Mouse (Mus musculus) hindbrain, postnatal 0 days (tissue): Measurements from ENCODE around the gene C1qtnf3. TPM values are rescaled to one million over a fixed set of nuclear protein-coding genes. Genes with fewer than 3 reads are reported as not detected.

Experiments
- ATAC-seq: fragments of 200-750 bp; cut with Nextera tagmentation; 2 replicates; pipeline ENCODE4 v1.8.0; 2017; ENCODE audit warnings: mild to moderate bottlenecking, moderate TSS enrichment, moderate library complexity
- DNase-seq: peaks from one replicate; pipeline ENCODE4 v3.0.0-alpha.2; 2015; ENCODE audit warnings: low spot score
- H3K27ac ChIP-seq: fragments of 300-500 bp; sonication (generic); 2 replicates; pipeline ENCODE4 v1.5.1; 2014; ENCODE audit warnings: mild to moderate bottlenecking
- H3K27me3 ChIP-seq: fragments of 300-500 bp; sonication (generic); 2 replicates; pipeline ENCODE4 v1.6.1; 2014; ENCODE audit warnings: low read length, mixed read lengths; ENCODE audit not compliant: insufficient read depth
- H3K36me3 ChIP-seq: fragments of 300-500 bp; sonication (generic); 2 replicates; pipeline ENCODE4 v1.6.1; 2014; ENCODE audit warnings: low read length, mixed read lengths; ENCODE audit not compliant: insufficient read depth
- H3K4me1 ChIP-seq: fragments of 300-500 bp; sonication (generic); 2 replicates; pipeline ENCODE4 v1.6.1; 2014; ENCODE audit warnings: antibody characterized with exemption, low read length, mixed read lengths; ENCODE audit not compliant: insufficient read depth
- H3K4me2 ChIP-seq: fragments of 300-500 bp; sonication (generic); 2 replicates; pipeline ENCODE4 v1.6.1; 2014; ENCODE audit warnings: low read depth, mild to moderate bottlenecking, low read length, moderate library complexity, mixed read lengths
- H3K4me3 ChIP-seq: fragments of 300-500 bp; sonication (generic); 2 replicates; pipeline ENCODE4 v1.5.1; 2014; ENCODE audit warnings: low read length
- H3K9ac ChIP-seq: fragments of 300-500 bp; sonication (generic); replicated peaks from 2 replicates; pipeline ENCODE4 v1.6.1; 2014; ENCODE audit warnings: mild to moderate bottlenecking, low read length, moderate library complexity, mixed read lengths
- H3K9me3 ChIP-seq: fragments of 300-500 bp; sonication (generic); 2 replicates; pipeline ENCODE4 v1.6.1; 2016; ENCODE audit warnings: low read length, mixed read lengths
- CTCF ChIP-seq: IDR thresholded peaks from 2 replicates; pipeline ENCODE4 v1.5.1; 2016; ENCODE audit warnings: antibody characterized with exemption, control low read depth, low read depth
- WGBS: fragments of 180-500 bp; shearing (Covaris S2); extraction: QIAGEN DNeasy Blood & Tissue Kit; methylation state at CpG from one replicate; pipeline ENCODE4 v1.1.7; 2014; 5-methylcytosine and 5-hydroxymethylcytosine counted together
- polyA plus RNA-seq: library from polyadenylated mRNA; unstranded; fragments of >200 nt; fragmentation: Nextera tagmentation; extraction: Ambion mirVana; gene quantifications from 2 replicates; pipeline ENCODE4 v1.2.1, GENCODE M21; 2015
- total RNA-seq: library from RNA; depleted of rRNA; stranded (reverse); fragments of >200 nt; gene quantifications from 2 replicates; pipeline ENCODE4 v1.2.3, GENCODE M21; 2014

The C1qtnf3 gene
- total and polyA plus RNA-seq, 2 experiments from 2014 or later = 1.6 TPM

GRCm38 (mm10) chr15:10922570-10922969, 29.6 kb upstream of the C1qtnf3 start:
- H3K4me2 ChIP-seq = no peak overlapping the region
- peak; percentile 44 for DNase-seq
- no peak for TF ChIP-seq CTCF
- H3K36me3 ChIP-seq = no peaks in the 10 kb centered on the region
- H3K9me3 ChIP-seq = no peaks in the 10 kb centered on the region
- H3K27me3 ChIP-seq = no peaks in the 10 kb centered on the region
- no peak overlapping the region for H3K4me3 ChIP-seq
- 13% methylated on average over 3 of the region's 3 CpGs for WGBS
- no peak overlapping the region for H3K27ac ChIP-seq
- no peaks in the 10 kb centered on the region for H3K4me1 ChIP-seq
- peak; percentile 79 for ATAC-seq
- no peak overlapping the region for H3K9ac ChIP-seq

DNA sequence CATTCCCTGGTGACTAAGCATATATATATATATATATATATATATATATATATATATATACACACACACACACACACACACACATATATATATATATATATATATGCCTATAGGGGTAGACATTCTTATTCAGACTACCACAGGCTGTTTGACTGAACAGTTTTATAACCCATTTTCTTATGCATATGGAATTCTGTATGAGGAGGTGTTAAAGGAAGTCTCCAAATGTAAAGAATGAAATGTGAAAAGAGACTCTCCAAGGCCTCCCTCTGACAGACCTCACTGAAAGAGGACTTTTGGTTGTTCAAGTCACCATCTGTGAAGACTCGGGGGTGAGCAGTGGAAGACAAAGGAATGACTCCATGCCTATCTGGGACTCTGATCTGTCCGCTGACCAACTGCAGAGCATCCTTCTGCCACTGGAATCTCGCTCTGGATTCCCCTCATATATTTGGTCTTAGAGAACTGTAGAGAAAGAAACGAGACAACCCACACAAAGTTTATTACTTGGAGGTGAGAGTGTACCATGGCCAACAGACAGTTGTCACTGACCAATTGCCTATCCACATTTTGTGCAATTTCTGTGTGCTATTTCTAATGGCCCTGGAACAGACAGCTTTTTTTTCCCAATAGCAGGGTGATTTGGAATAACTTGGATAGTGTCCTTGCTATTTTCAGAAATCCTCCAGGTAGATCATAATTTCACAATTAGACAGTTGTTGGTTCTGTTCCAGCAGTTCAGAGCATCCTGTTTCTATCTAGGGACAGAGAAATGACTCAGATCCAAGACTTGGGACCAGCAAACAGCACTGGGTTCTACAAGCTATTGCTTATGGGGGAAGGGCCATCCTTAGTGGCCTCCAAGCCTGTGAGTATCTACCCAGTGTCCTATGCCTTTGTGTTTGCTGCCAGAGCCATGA, 28.8 kb upstream of the C1qtnf3 start:
- H3K27me3 ChIP-seq = no peaks in the 10 kb centered on the region
- no peaks in the 10 kb centered on the region for H3K9me3 ChIP-seq
- 55% methylated on average over 4 of the region's 4 CpGs for WGBS
- no peaks in the 10 kb centered on the region for H3K4me1 ChIP-seq
- no peak overlapping the region for H3K27ac ChIP-seq
- H3K36me3 ChIP-seq = no peaks in the 10 kb centered on the region
- TF ChIP-seq CTCF = no peak
- no peak overlapping the region for H3K9ac ChIP-seq
- no peak for ATAC-seq
- DNase-seq = no peak
- H3K4me2 ChIP-seq = no peak overlapping the region
- H3K4me3 ChIP-seq = no peak overlapping the region

- WGBS = 55% methylated on average over 8 of the region's 8 CpGs
- ATAC-seq (no peak), DNase-seq (no peak)
- no peak overlapping the region for H3K4me2 ChIP-seq
- TF ChIP-seq CTCF = no peak
- H3K36me3 ChIP-seq = no peaks in the 10 kb centered on the region
- no peaks in the 10 kb centered on the region for H3K4me1 ChIP-seq
- no peak overlapping the region for H3K9ac ChIP-seq
- no peak overlapping the region for H3K4me3 ChIP-seq
- H3K27me3 ChIP-seq = no peaks in the 10 kb centered on the region
- H3K27ac ChIP-seq = no peak overlapping the region
- H3K9me3 ChIP-seq = no peaks in the 10 kb centered on the region
Observed at GRCm38 (mm10) chr15:10927325-10927724, 24.8 kb upstream of the C1qtnf3 start.

DNA sequence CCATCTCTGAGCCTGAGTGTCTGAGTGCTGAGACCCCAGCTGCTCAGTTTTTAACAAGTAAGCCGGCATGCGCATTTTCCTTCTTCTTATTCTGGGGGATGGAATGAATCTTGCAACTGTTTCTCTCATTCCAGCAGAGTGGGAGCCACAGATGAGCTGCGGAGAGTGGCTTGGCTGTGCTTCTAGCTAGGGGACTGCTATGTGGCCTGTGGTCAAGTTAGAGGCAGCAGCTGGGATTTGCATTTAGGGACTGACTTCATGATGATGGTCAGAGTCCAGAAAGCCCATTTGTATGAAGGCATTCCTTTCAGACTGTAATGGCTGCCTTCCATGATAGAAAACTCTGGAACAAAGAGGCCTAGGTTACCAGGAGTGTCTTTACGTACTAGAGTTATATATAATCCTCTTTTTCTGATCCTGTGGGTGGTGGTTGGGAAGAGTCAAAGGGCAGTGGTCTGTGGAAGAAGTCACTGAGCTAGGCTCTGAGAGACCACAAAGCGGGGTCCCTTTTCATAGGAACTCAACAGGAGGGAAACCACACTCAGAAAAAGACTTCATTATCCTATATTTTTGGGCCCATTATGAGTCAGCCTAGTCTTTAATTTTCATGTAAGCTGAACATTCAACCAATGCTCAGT, 23.4 kb upstream of the C1qtnf3 start:
- Histone ChIP-seq H3K4me3 (no peak overlapping the region), H3K27me3 (no peaks in the 10 kb centered on the region), H3K27ac (no peak overlapping the region), H3K9me3 (no peaks in the 10 kb centered on the region), H3K4me2 (no peak overlapping the region), H3K4me1 (no peaks in the 10 kb centered on the region), H3K9ac (no peak overlapping the region), H3K36me3 (no peaks in the 10 kb centered on the region)
- ATAC-seq (no peak), DNase-seq (no peak)
- WGBS = 93% methylated on average over 5 of the region's 5 CpGs
- TF ChIP-seq CTCF = no peak

DNA sequence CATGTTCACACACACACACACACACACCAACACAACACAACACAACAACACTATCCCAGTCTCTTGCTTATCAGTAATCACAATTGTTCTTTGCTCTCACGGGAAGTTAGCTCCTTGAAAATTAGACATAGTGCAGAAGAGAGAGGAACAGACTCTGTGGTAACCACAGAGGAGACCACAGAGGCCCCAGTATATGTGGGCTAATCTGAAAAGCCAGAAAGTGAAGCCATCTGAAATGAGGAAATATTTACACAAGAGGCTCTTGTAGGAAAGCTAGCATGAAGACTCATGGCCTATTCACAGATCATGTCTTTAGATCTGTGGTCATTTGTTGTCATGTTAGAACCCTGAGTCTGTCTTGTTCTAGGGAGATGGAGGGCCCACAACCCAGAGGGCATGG, 18.2 kb upstream of the C1qtnf3 start:
- no peak for ATAC-seq
- no peak for DNase-seq
- Histone ChIP-seq H3K9ac (no peak overlapping the region), H3K4me1 (no peaks in the 10 kb centered on the region), H3K36me3 (no peaks in the 10 kb centered on the region), H3K27ac (no peak overlapping the region), H3K27me3 (no peaks in the 10 kb centered on the region), H3K9me3 (no peaks in the 10 kb centered on the region), H3K4me2 (no peak overlapping the region), H3K4me3 (no peak overlapping the region)
- 74% methylated on average over 1 of the region's 1 CpGs for WGBS
- TF ChIP-seq CTCF = no peak

- Histone ChIP-seq H3K4me2 (no peak overlapping the region), H3K36me3 (no peaks in the 10 kb centered on the region), H3K4me1 (no peaks in the 10 kb centered on the region), H3K9ac (no peak overlapping the region), H3K27ac (no peak overlapping the region), H3K27me3 (no peaks in the 10 kb centered on the region), H3K9me3 (no peaks in the 10 kb centered on the region), H3K4me3 (no peak overlapping the region)
- TF ChIP-seq CTCF = no peak
- 81% methylated on average over 15 of the region's 15 CpGs for WGBS
- ATAC-seq (no peak), DNase-seq (no peak)
Observed at GRCm38 (mm10) chr15:10940148-10941108, 11.7 kb upstream of the C1qtnf3 start.
